In genomic region chr10:19426835-19427234, GRCm38 (mm10) we compare ENCODE assay signal across 24 mouse cellular contexts.
DNase-seq lines count a peak whose midpoint lies in the region; ATAC-seq and TF ChIP-seq lines count a peak whose summit lies in the region.
"Had no signal": no experiment of that assay in that cellular context is flagged by ENCODE, and none has a peak within 500 bp of the region (broad histone marks: within the 10 kb centered on the region; RNA-seq: fewer than 3 reads in every experiment).

No protein-coding gene starts in this region.

- H3K9me3 ChIP-seq in hindbrain, embryonic 15.5 days: no peaks in the 10 kb centered on the region
- H3K9me3 ChIP-seq in hindbrain, embryonic 12.5 days (replicated peaks): no peaks in the 10 kb centered on the region
- no peaks in the 10 kb centered on the region for H3K9me3 ChIP-seq in midbrain, postnatal 0 days (ENCODE audit: low read length)
- H3K9me3 ChIP-seq in midbrain, embryonic 16.5 days (replicated peaks; ENCODE audit: control insufficient read depth, low read length, poor library complexity, severe bottlenecking): no peaks in the 10 kb centered on the region
- H3K9me3 ChIP-seq: forebrain, embryonic 10.5 days; forebrain, embryonic 13.5 days; heart, embryonic 12.5 days; heart, embryonic 15.5 days; intestine, embryonic 15.5 days had no signal

- H3K27ac ChIP-seq in hindbrain, embryonic 15.5 days (replicated peaks): no peak overlapping the region
- no peak overlapping the region for H3K27ac ChIP-seq in hindbrain, embryonic 12.5 days
- H3K27ac ChIP-seq in midbrain, postnatal 0 days (ENCODE audit: low read depth, low read length): no peak overlapping the region
- no peak overlapping the region for H3K27ac ChIP-seq in midbrain, embryonic 16.5 days (ENCODE audit: low read length)
- H3K27ac ChIP-seq: forebrain, embryonic 10.5 days; forebrain, embryonic 13.5 days; gastrocnemius, adult 2 months; heart, embryonic 15.5 days; intestine, embryonic 15.5 days had no signal

- H3K27me3 ChIP-seq in hindbrain, embryonic 15.5 days: 0 out of 2 replicates have a peak, but pooled peaks cover under 1% of the 10 kb centered on the region
- no peaks in the 10 kb centered on the region for H3K27me3 ChIP-seq in hindbrain, embryonic 12.5 days
- H3K27me3 ChIP-seq in midbrain, postnatal 0 days (ENCODE audit: insufficient read depth, low read length): no peaks in the 10 kb centered on the region
- no peaks in the 10 kb centered on the region for H3K27me3 ChIP-seq in midbrain, embryonic 16.5 days (ENCODE audit: control insufficient read depth, insufficient read depth, low read depth, low read length)
- H3K27me3 ChIP-seq: forebrain, embryonic 13.5 days; heart, embryonic 12.5 days; heart, embryonic 15.5 days; intestine, embryonic 15.5 days had no signal

- no peaks in the 10 kb centered on the region; the same call in 1 of the 2 replicates for H3K4me1 ChIP-seq in hindbrain, embryonic 15.5 days (replicated peaks)
- 0 out of 2 replicates have a peak, but pooled peaks cover 2% of the 10 kb centered on the region for H3K4me1 ChIP-seq in hindbrain, embryonic 12.5 days
- no peaks in the 10 kb centered on the region for H3K4me1 ChIP-seq in midbrain, postnatal 0 days (ENCODE audit: insufficient read depth, low read length)
- H3K4me1 ChIP-seq in midbrain, embryonic 16.5 days (ENCODE audit: control insufficient read depth, insufficient read depth, low read length): no peaks in the 10 kb centered on the region; the same call in 1 of the 2 replicates
- H3K4me1 ChIP-seq in lung, adult 2 months (ENCODE audit: control insufficient read depth, insufficient read depth, low read length): no peaks in the 10 kb centered on the region
- H3K4me1 ChIP-seq: forebrain, embryonic 10.5 days; forebrain, embryonic 13.5 days; heart, embryonic 12.5 days; heart, embryonic 15.5 days; intestine, embryonic 15.5 days had no signal

- WGBS in hindbrain, embryonic 15.5 days: 61% methylated on average over 3 of the region's 3 CpGs
- 67% methylated on average over 3 of the region's 3 CpGs for WGBS in hindbrain, embryonic 12.5 days
- WGBS in midbrain, postnatal 0 days: 58% methylated on average over 3 of the region's 3 CpGs
- 73% methylated on average over 3 of the region's 3 CpGs for WGBS in midbrain, embryonic 16.5 days
- 75% methylated on average over 3 of the region's 3 CpGs for WGBS in lung, adult 2 months

- TF ChIP-seq CTCF in midbrain, postnatal 0 days (IDR thresholded peaks at IDR 0.05): no peak
- TF ChIP-seq CTCF in lung, adult 2 months (IDR thresholded peaks at IDR 0.05; ENCODE audit: insufficient read depth, low read length): no peak

- no peak overlapping the region for H3K4me2 ChIP-seq in hindbrain, embryonic 15.5 days
- no peak overlapping the region for H3K4me2 ChIP-seq in hindbrain, embryonic 12.5 days (replicated peaks)
- no peak overlapping the region for H3K4me2 ChIP-seq in midbrain, postnatal 0 days (ENCODE audit: low read depth, low read length, poor library complexity, severe bottlenecking)
- no peak overlapping the region for H3K4me2 ChIP-seq in midbrain, embryonic 16.5 days (ENCODE audit: low read length)
- H3K4me2 ChIP-seq: forebrain, embryonic 13.5 days; heart, embryonic 12.5 days; heart, embryonic 15.5 days; intestine, embryonic 15.5 days had no signal

- ATAC-seq in hindbrain, embryonic 15.5 days (ENCODE audit: low FRiP score, low read depth): peak; percentile 42; the same call in 1 of the 2 replicates
- no peak for ATAC-seq in hindbrain, embryonic 12.5 days (ENCODE audit: low FRiP score)
- no peak for ATAC-seq in midbrain, postnatal 0 days (ENCODE audit: low FRiP score)
- ATAC-seq in midbrain, embryonic 16.5 days: no peak
- ATAC-seq: activated CD4-positive, CD25-positive, alpha-beta regulatory T cell, adult 4 months; forebrain, embryonic 13.5 days; forebrain, embryonic 16.5 days; intestine, embryonic 15.5 days had no signal

- intact Hi-C loops in heart, postnatal 14 days (cut with DNase I): no loop called here

- H3K9ac ChIP-seq in hindbrain, embryonic 15.5 days: no peak overlapping the region
- H3K9ac ChIP-seq in hindbrain, embryonic 12.5 days: no peak overlapping the region
- H3K9ac ChIP-seq in midbrain, postnatal 0 days (replicated peaks; ENCODE audit: low read length, poor library complexity, severe bottlenecking): no peak overlapping the region
- no peak overlapping the region for H3K9ac ChIP-seq in midbrain, embryonic 16.5 days (ENCODE audit: low read depth, low read length)
- H3K9ac ChIP-seq: forebrain, embryonic 13.5 days; heart, embryonic 12.5 days; heart, embryonic 15.5 days; intestine, embryonic 15.5 days had no signal

- DNase-seq in heart, adult 11 months: peak; percentile 30
- DNase-seq in heart, postnatal 14 days: no peak
- peak; percentile 33 for DNase-seq in midbrain, postnatal 0 days (ENCODE audit: low spot score)
- DNase-seq in lung, adult 2 months: no peak
- DNase-seq: adrenal gland, adult 8-10 months; adrenal gland, postnatal 25 days; cerebellum, adult 18-20 months; cerebellum, adult 9-10 months; cerebellum, postnatal 14 days; gastrocnemius, adult 2 months; gastrocnemius, postnatal 14 days; heart, adult 18-20 months; heart, postnatal 10 days; heart, postnatal 4 days had no signal

- no peak for TF ChIP-seq POLR2A in lung, adult 2 months (IDR thresholded peaks at IDR 0.05; ENCODE audit: borderline replicate concordance, extremely low read depth, low read depth, low read length)

- no peak overlapping the region for H3K4me3 ChIP-seq in hindbrain, embryonic 15.5 days
- no peak overlapping the region for H3K4me3 ChIP-seq in hindbrain, embryonic 12.5 days
- no peak overlapping the region for H3K4me3 ChIP-seq in midbrain, postnatal 0 days (ENCODE audit: low read depth, low read length)
- no peak overlapping the region for H3K4me3 ChIP-seq in midbrain, embryonic 16.5 days (ENCODE audit: low read depth, low read length)
- no peak overlapping the region for H3K4me3 ChIP-seq in lung, adult 2 months (replicated peaks; ENCODE audit: extremely low read depth, low read depth, low read length)
- H3K4me3 ChIP-seq: forebrain, embryonic 10.5 days; forebrain, embryonic 13.5 days; gastrocnemius, adult 2 months; heart, embryonic 12.5 days; heart, embryonic 15.5 days; intestine, embryonic 15.5 days had no signal

- H3K36me3 ChIP-seq in hindbrain, embryonic 15.5 days: no peaks in the 10 kb centered on the region
- H3K36me3 ChIP-seq in hindbrain, embryonic 12.5 days: no peaks in the 10 kb centered on the region
- H3K36me3 ChIP-seq in midbrain, postnatal 0 days (ENCODE audit: insufficient read depth, low read length): no peaks in the 10 kb centered on the region
- H3K36me3 ChIP-seq in midbrain, embryonic 16.5 days (ENCODE audit: control insufficient read depth, insufficient read depth, low read length): no peaks in the 10 kb centered on the region
- H3K36me3 ChIP-seq: forebrain, embryonic 10.5 days; heart, embryonic 12.5 days; heart, embryonic 15.5 days; intestine, embryonic 15.5 days had no signal

Comparison
In these comparisons a context has a peak if more than half of its experiments do, and no peak if none do; other contexts are left out.
1. DNase-seq: peak in heart, adult 11 months (single experiment) and midbrain, postnatal 0 days (single experiment); none in heart, postnatal 14 days (0 of 2) and lung, adult 2 months (single experiment).